Mouse (Mus musculus) ES-E14 (cell line): Measurements from ENCODE around the gene Myo5c.

Experiments
- CHD2 ChIP-seq: IDR thresholded peaks from 2 replicates; pipeline ENCODE4 v1.6.1; 2014; ENCODE audit warnings: mild to moderate bottlenecking, low read depth, low read length, inconsistent platforms
- HCFC1 ChIP-seq: IDR thresholded peaks from 2 replicates; pipeline ENCODE4 v1.6.1; 2012; ENCODE audit warnings: low read length, inconsistent platforms, borderline replicate concordance; ENCODE audit not compliant: insufficient read depth
- MAFK ChIP-seq: IDR thresholded peaks from 2 replicates; pipeline ENCODE4 v1.6.1; 2014; ENCODE audit warnings: mild to moderate bottlenecking, low read depth, low read length, inconsistent platforms; ENCODE audit not compliant: insufficient read depth
- ZC3H11A ChIP-seq: IDR thresholded peaks from 2 replicates; pipeline ENCODE4 v1.6.1; 2012; ENCODE audit warnings: low read depth, mild to moderate bottlenecking, inconsistent platforms, low read length, borderline replicate concordance
- ZNF384 ChIP-seq: IDR thresholded peaks from 2 replicates; pipeline ENCODE4 v1.6.1; 2012; ENCODE audit warnings: low read depth, low read length, inconsistent platforms

DNA sequence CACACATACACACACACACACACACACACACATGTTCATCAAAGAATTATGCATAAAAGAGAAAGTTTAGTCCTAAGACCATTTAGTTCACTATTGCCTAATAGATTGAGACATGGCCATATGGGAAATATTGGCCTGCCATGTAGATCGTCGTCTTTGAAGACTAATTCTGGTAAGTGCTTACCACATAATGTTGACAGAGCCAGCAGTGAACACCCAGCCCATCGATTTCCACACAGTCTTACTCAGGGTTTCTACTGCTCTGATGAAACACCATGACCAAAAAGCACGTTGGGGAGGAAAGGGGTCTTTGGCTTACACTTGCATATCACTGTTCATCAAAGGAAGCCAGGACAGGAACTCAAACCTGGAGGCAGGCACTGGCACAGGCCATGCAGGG, 110.6 kb downstream of the Myo5c start:
- TF ChIP-seq ZNF384 (no peak), MAFK (no peak), ZC3H11A (no peak), HCFC1 (no peak), CHD2 (no peak)
